Mouse (Mus musculus) embryonic stem cell, embryonic (primary cell): ENCODE data around the gene Muc1.

Experiments used
- CTCF ChIA-PET, 4 experiments: fragments of 300-600 bp in 2 of 4; fragments of 350-600 bp in 2 of 4; sonication (Branson Sonifier 250); formaldehyde crosslinking; loops; one replicate each; lab custom pipeline; 2022; ENCODE audit warnings: inconsistent platforms in 2 of 4; lab: Charles Lee
- POLR2A ChIA-PET, 4 experiments: fragments of 300-600 bp in 2 of 4; fragments of 350-600 bp in 2 of 4; sonication (Branson Sonifier 250); formaldehyde crosslinking; loops; one replicate each; lab custom pipeline; 2022; ENCODE audit warnings: antibody characterized with exemption in 4 of 4, inconsistent platforms in 1 of 4; lab: Charles Lee

The Muc1 gene

GRCm38 (mm10) chr3:89236516-89236915 lies 7.7 kb downstream of the Muc1 start:
- ChIA-PET CTCF (interaction anchor here in 1 of 4 experiments (0.8 kb wide), 1 partner anchor 10 kb away, joined by 5 read pairs; no protein-coding TSS in a partner anchor), POLR2A (interaction anchor here in 2 of 4 experiments (1.0 to 1.9 kb wide), 3 partner anchors 10 to 14 kb away, joined by 3 to 10 read pairs (median 4); partner anchors contain the start of genes Krtcap2 (in 1 of the 2), Mtx1 (in 1 of the 2) and Trim46 (in 1 of the 2))

GRCm38 (mm10) chr3:89237682-89238081 lies 8.8 kb downstream of the Muc1 start:
- ChIA-PET POLR2A (interaction anchor here in 2 of 4 experiments (0.7 to 1.4 kb wide), 3 partner anchors 11 to 596 kb away, joined by 3 to 4 read pairs (median 3); no protein-coding TSS in a partner anchor), CTCF (interaction anchor here in 1 of 4 experiments (0.5 kb wide), 1 partner anchor 211 kb away, joined by 4 read pairs; no protein-coding TSS in a partner anchor)

GRCm38 (mm10) chr3:89238494-89238893 lies 9.6 kb downstream of the Muc1 start:
- ChIA-PET POLR2A (interaction anchor here in 2 of 4 experiments (0.8 to 1.4 kb wide), 5 partner anchors 10 to 52 kb away, joined by 3 to 4 read pairs (median 3); partner anchors contain the start of gene Thbs3 (in 1 of the 2)), CTCF (no interaction called here)

GRCm38 (mm10) chr3:89242331-89242895 lies 13.6 kb downstream of the Muc1 start:
- ChIA-PET POLR2A (interaction anchor here in 3 of 4 experiments (0.5 to 5.1 kb wide), 20 partner anchors 8 to 1270 kb away, joined by 3 to 22 read pairs (median 3); partner anchors contain the start of genes Mtx1 (in 2 of the 3), Clk2 (in 1 of the 3), Efna4 (in 1 of the 3) and Fam189b (in 1 of the 3)), CTCF (interaction anchor here (0.5 to 5.0 kb wide), 80 partner anchors 9 to 881 kb away, joined by 3 to 81 read pairs (median 4); partner anchors contain the start of genes Dpm3 (in 2 of the 4), Efna1 (in 2 of the 4), Mtx1 (in 2 of the 4) and Thbs3 (in 2 of the 4))

- ChIA-PET POLR2A (interaction anchor here in 3 of 4 experiments (0.5 to 5.1 kb wide), 28 partner anchors 9 to 1061 kb away, joined by 3 to 22 read pairs (median 3); partner anchors contain the start of genes Efna1 (in 2 of the 3), Mtx1 (in 2 of the 3), Cks1b (in 1 of the 3) and Clk2 (in 1 of the 3)), CTCF (interaction anchor here (0.5 to 5.0 kb wide), 94 partner anchors 8 to 834 kb away, joined by 3 to 81 read pairs (median 4); partner anchors contain the start of genes Dpm3 (in 2 of the 4), Efna1 (in 2 of the 4), Mtx1 (in 2 of the 4) and Slc50a1 (in 2 of the 4))
Observed at GRCm38 (mm10) chr3:89243609-89244008, 14.8 kb downstream of the Muc1 start.

- CTCF ChIA-PET = interaction anchor here (0.5 to 5.0 kb wide), 65 partner anchors 7 to 330 kb away, joined by 3 to 81 read pairs (median 4); partner anchors contain the start of genes Efna1 (in 2 of the 4), Mtx1 (in 2 of the 4), Slc50a1 (in 2 of the 4) and Cks1b (in 1 of the 4)
- POLR2A ChIA-PET = interaction anchor here in 3 of 4 experiments (0.6 to 5.1 kb wide), 26 partner anchors 11 to 212 kb away, joined by 3 to 22 read pairs (median 4); partner anchors contain the start of genes Efna1 (in 2 of the 3), Mtx1 (in 2 of the 3), Cks1b (in 1 of the 3) and Clk2 (in 1 of the 3)
Observed at GRCm38 (mm10) chr3:89244158-89244981, 15.5 kb downstream of the Muc1 start.

- ChIA-PET POLR2A (interaction anchor here in 3 of 4 experiments (0.6 to 5.1 kb wide), 23 partner anchors 10 to 873 kb away, joined by 3 to 22 read pairs (median 4); partner anchors contain the start of genes Efna1 (in 2 of the 3), Mtx1 (in 2 of the 3), Fam189b (in 1 of the 3) and Fdps (in 1 of the 3)), CTCF (interaction anchor here (0.5 to 5.0 kb wide), 53 partner anchors 9 to 181 kb away, joined by 3 to 81 read pairs (median 4); partner anchors contain the start of genes Efna1 (in 3 of the 4), Mtx1 (in 3 of the 4), Scamp3 (in 2 of the 4) and Cks1b (in 1 of the 4))
Observed at GRCm38 (mm10) chr3:89244982-89245687, 16.3 kb downstream of the Muc1 start.

GRCm38 (mm10) chr3:89245688-89246171 lies 16.9 kb downstream of the Muc1 start, which contains the start of gene Krtcap2:
Krtcap2 (plus strand) TSS chr3:89245966.
- CTCF ChIA-PET = interaction anchor here (0.5 to 5.0 kb wide), 45 partner anchors 10 to 504 kb away, joined by 3 to 81 read pairs (median 4); partner anchors contain the start of genes Efna1 (in 3 of the 4), Mtx1 (in 3 of the 4), Scamp3 (in 2 of the 4) and Cks1b (in 1 of the 4)
- POLR2A ChIA-PET = interaction anchor here in 3 of 4 experiments (0.6 to 5.1 kb wide), 20 partner anchors 9 to 872 kb away, joined by 3 to 22 read pairs (median 4); partner anchors contain the start of genes Mtx1 (in 2 of the 3), Efna1 (in 1 of the 3), Fam189b (in 1 of the 3) and Fdps (in 1 of the 3)

- ChIA-PET POLR2A (interaction anchor here in 3 of 4 experiments (0.6 to 5.1 kb wide), 24 partner anchors 8 to 349 kb away, joined by 3 to 22 read pairs (median 4); partner anchors contain the start of genes Mtx1 (in 2 of the 3), Efna1 (in 1 of the 3), Fdps (in 1 of the 3) and Gba (in 1 of the 3)), CTCF (interaction anchor here (0.5 to 5.0 kb wide), 38 partner anchors 10 to 503 kb away, joined by 3 to 81 read pairs (median 4); partner anchors contain the start of genes Efna1 (in 3 of the 4), Mtx1 (in 2 of the 4), Cks1b (in 1 of the 4) and Dpm3 (in 1 of the 4))
Observed at GRCm38 (mm10) chr3:89246261-89247100, 17.6 kb downstream of the Muc1 start, which contains the start of gene Trim46. Trim46 (minus strand) TSS chr3:89246309.

- CTCF ChIA-PET = interaction anchor here in 2 of 4 experiments (0.6 to 1.4 kb wide), 4 partner anchors 13 to 189 kb away, joined by 3 read pairs; partner anchors contain the start of gene Pbxip1 (in 1 of the 2)
- POLR2A ChIA-PET = interaction anchor here in 2 of 4 experiments (0.6 to 2.8 kb wide), 5 partner anchors 16 to 51 kb away, joined by 3 to 11 read pairs (median 3); partner anchors contain the start of gene Mtx1 (in 1 of the 2)
Observed at GRCm38 (mm10) chr3:89247466-89247865, 18.6 kb downstream of the Muc1 start.

GRCm38 (mm10) chr3:89250435-89251040 lies 21.7 kb downstream of the Muc1 start:
- POLR2A ChIA-PET = interaction anchor here in 3 of 4 experiments (0.6 to 1.8 kb wide), 6 partner anchors 14 to 72 kb away, joined by 3 to 6 read pairs (median 3); partner anchors contain the start of genes Efna1 (in 1 of the 3) and Efna3 (in 1 of the 3)
- CTCF ChIA-PET = interaction anchor here (0.6 to 3.0 kb wide), 28 partner anchors 8 to 801 kb away, joined by 3 to 12 read pairs (median 4); partner anchors contain the start of genes Dpm3 (in 2 of the 4), Efna1 (in 2 of the 4), Adam15 (in 1 of the 4) and Slc50a1 (in 1 of the 4)

GRCm38 (mm10) chr3:89251365-89251895 lies 22.6 kb downstream of the Muc1 start:
- ChIA-PET CTCF (interaction anchor here in 3 of 4 experiments (0.9 to 3.0 kb wide), 12 partner anchors 8 to 156 kb away, joined by 3 to 12 read pairs (median 4); partner anchors contain the start of gene Efna1 (in 2 of the 3)), POLR2A (interaction anchor here in 3 of 4 experiments (1.5 to 1.9 kb wide), 4 partner anchors 18 to 36 kb away, joined by 3 to 6 read pairs (median 4); partner anchors contain the start of gene Efna1 (in 1 of the 3))

GRCm38 (mm10) chr3:89254994-89255393 lies 26.1 kb downstream of the Muc1 start:
- ChIA-PET POLR2A (interaction anchor here in 2 of 4 experiments (0.6 to 2.6 kb wide), 5 partner anchors 9 to 93 kb away, joined by 3 to 9 read pairs (median 5); partner anchors contain the start of genes Krtcap2 (in 1 of the 2) and Trim46 (in 1 of the 2)), CTCF (interaction anchor here in 3 of 4 experiments (0.5 to 1.6 kb wide), 11 partner anchors 11 to 322 kb away, joined by 3 to 10 read pairs (median 3); partner anchors contain the start of gene Slc50a1 (in 1 of the 3))
